Mouse (Mus musculus): ENCODE data around the gene Olfr1120. TPM values are rescaled to one million over a fixed set of nuclear protein-coding genes. Genes with fewer than 3 reads are reported as not detected.

Olfr1120 gene
- total and polyA plus RNA-seq, 3 experiments: not detected

DNA sequence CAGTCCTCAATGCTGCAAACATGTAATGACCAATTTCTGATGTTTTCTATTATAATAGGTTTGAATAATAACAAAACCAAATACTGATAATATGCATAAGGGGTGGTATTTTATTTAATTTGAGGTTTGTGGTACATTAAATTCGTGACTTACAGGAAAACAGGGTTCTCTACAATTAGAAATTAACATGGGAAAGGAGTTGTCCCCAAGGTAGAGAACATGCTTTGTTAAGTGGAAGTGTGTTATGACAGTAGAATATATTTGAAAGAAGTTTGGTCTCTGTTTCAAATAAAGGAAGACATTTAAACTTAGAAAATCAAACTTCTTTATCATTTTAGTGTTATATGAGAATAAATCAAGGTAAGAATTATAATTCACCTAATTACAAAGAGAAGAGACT lies 15.0 kb downstream of the Olfr1120 start, which contains the start of gene Olfr1121:
Gene Olfr1121 (plus strand): TSS at position 301 of the 400 bp plus-strand sequence.
- H3K4me2 ChIP-seq (ENCODE audit: insufficient read depth, low read depth, poor library complexity, severe bottlenecking): no peak within 1 kb of the TSS
- H3K4me3 ChIP-seq (replicated peaks in 1 of 3; ENCODE audit: low read depth in 2 of 3, low read length in 2 of 3, poor library complexity in 1 of 3): no peak within 1 kb of the TSS
- DNase-seq (ENCODE audit: extremely low read depth): no peak
- H3K79me2 ChIP-seq (replicated peaks; ENCODE audit: control insufficient read depth, extremely low read depth, insufficient read depth, poor library complexity, severe bottlenecking): no peaks in the 10 kb centered on the region
- H3K9ac ChIP-seq (ENCODE audit: insufficient read depth, low read depth): no peak within 1 kb of the TSS
- TF ChIP-seq POLR2A (IDR thresholded peaks at IDR 0.05; ENCODE audit: low read depth, low read length) (no peak), BHLHE40 (IDR thresholded peaks at IDR 0.05; ENCODE audit: low read depth, low read length) (no peak), JUND (conservative IDR thresholded peaks at IDR 0.05; ENCODE audit: low read depth, low read length) (no peak)
- dilution Hi-C loops (cut with MboI; ENCODE audit: extremely low pct_ligation_motif_present, extremely low pct_unique_long_range_greater_than_20kb, low sequenced_read_pairs) (no loop called here), in situ Hi-C loops (cut with MboI; ENCODE audit: low pct_ligation_motif_present, low pct_unique_long_range_greater_than_20kb, low sequenced_read_pairs) (no loop called here)
- H3K27me3 ChIP-seq (replicated peaks): no peaks in the 10 kb centered on the region
- no peaks in the 10 kb centered on the region for H3K36me3 ChIP-seq (replicated peaks in 1 of 2; ENCODE audit: control insufficient read depth in 1 of 2, insufficient read depth in 1 of 2, low read length in 1 of 2)
- H3K27ac ChIP-seq (ENCODE audit: insufficient read depth, low read depth): no peak within 1 kb of the TSS
- no peaks in the 10 kb centered on the region for H3K4me1 ChIP-seq (ENCODE audit: control insufficient read depth in 1 of 2, insufficient read depth in 2 of 2)
- H3K9me3 ChIP-seq (replicated peaks; ENCODE audit: low read length): peaks cover 9% of the 10 kb centered on the region

DNA sequence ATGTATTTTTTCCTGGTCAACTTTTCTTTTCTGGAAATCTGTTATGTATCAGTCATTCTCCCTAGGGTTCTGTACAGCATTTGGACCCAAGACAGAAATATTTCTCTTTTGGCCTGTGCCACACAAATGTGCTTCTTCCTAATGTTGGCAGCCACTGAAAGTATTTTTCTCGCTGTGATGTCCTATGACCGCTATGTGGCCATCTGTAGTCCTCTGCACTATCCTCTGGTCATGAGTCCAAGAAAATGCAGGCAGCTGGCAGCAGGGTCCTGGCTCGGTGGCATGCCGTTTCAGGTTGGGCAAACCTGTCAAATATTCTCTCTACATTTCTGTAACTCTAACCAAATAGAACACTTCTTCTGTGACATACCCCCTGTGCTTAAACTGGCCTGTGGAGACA lies 17.1 kb downstream of the Olfr1120 start:
- no peak overlapping the region for H3K4me2 ChIP-seq (ENCODE audit: insufficient read depth, low read depth, poor library complexity, severe bottlenecking)
- DNase-seq (ENCODE audit: extremely low read depth): no peak
- no peak overlapping the region for H3K27ac ChIP-seq (ENCODE audit: insufficient read depth, low read depth)
- no peaks in the 10 kb centered on the region for H3K36me3 ChIP-seq (replicated peaks in 1 of 2; ENCODE audit: control insufficient read depth in 1 of 2, insufficient read depth in 1 of 2, low read length in 1 of 2)
- H3K4me3 ChIP-seq (replicated peaks in 1 of 3; ENCODE audit: low read depth in 2 of 3, low read length in 2 of 3, poor library complexity in 1 of 3): no peak overlapping the region
- in situ Hi-C loops (cut with MboI; ENCODE audit: low pct_ligation_motif_present, low pct_unique_long_range_greater_than_20kb, low sequenced_read_pairs): no loop called here
- H3K9ac ChIP-seq (ENCODE audit: insufficient read depth, low read depth): no peak overlapping the region
- H3K9me3 ChIP-seq (replicated peaks; ENCODE audit: low read length): peaks cover 12% of the 10 kb centered on the region
- dilution Hi-C loops (cut with MboI; ENCODE audit: extremely low pct_ligation_motif_present, extremely low pct_unique_long_range_greater_than_20kb, low sequenced_read_pairs): no loop called here
- H3K4me1 ChIP-seq (ENCODE audit: control insufficient read depth in 1 of 2, insufficient read depth in 2 of 2): no peaks in the 10 kb centered on the region
- TF ChIP-seq MYC (IDR thresholded peaks at IDR 0.05; ENCODE audit: low read depth, low read length) (no peak), POLR2AphosphoS2 (IDR thresholded peaks at IDR 0.05; ENCODE audit: low read depth, low read length) (no peak), UBTF (IDR thresholded peaks at IDR 0.05; ENCODE audit: low read depth, low read length) (no peak), TCF12 (IDR thresholded peaks at IDR 0.05; ENCODE audit: low read depth, low read length) (no peak), E2F4 (IDR thresholded peaks at IDR 0.05; ENCODE audit: insufficient replicate concordance, low read depth, low read length) (no peak), JUND (conservative IDR thresholded peaks at IDR 0.05; ENCODE audit: low read depth, low read length) (no peak), ELF1 (IDR thresholded peaks at IDR 0.05; ENCODE audit: low read depth, low read length) (no peak), ZC3H11A (IDR thresholded peaks at IDR 0.05; ENCODE audit: low read depth, low read length) (no peak), ZKSCAN1 (IDR thresholded peaks at IDR 0.05; ENCODE audit: borderline replicate concordance, low read depth, low read length) (no peak), MAZ (IDR thresholded peaks at IDR 0.05; ENCODE audit: low read depth, low read length) (no peak), RAD21 (IDR thresholded peaks at IDR 0.05; ENCODE audit: low read depth, low read length) (no peak), HCFC1 (IDR thresholded peaks at IDR 0.05; ENCODE audit: low read depth, low read length) (no peak)
- H3K79me2 ChIP-seq (replicated peaks; ENCODE audit: control insufficient read depth, extremely low read depth, insufficient read depth, poor library complexity, severe bottlenecking): no peaks in the 10 kb centered on the region
- no peaks in the 10 kb centered on the region for H3K27me3 ChIP-seq (replicated peaks)

DNA sequence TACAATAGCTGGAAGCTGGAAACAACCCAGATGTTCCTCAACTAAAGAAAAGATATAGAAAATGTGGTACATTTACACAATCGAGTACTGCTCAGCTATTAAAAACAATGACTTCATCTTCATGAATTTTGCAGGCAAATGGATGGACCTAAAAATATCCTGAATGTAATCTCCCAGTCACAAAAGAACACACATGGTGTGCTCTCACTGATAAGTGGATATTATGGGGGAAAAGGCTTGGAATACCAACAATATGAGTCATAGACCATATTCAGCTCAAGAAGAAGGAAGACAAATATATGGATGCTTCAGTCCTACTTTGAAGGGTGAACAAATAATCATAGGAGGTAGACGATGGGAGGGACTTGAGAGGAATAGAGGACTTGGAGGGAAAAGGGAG lies 29.3 kb downstream of the Olfr1120 start:
- in situ Hi-C loops (cut with MboI; ENCODE audit: low pct_ligation_motif_present, low pct_unique_long_range_greater_than_20kb, low sequenced_read_pairs): no loop called here
- H3K36me3 ChIP-seq (replicated peaks in 1 of 2; ENCODE audit: control insufficient read depth in 1 of 2, insufficient read depth in 1 of 2, low read length in 1 of 2): no peaks in the 10 kb centered on the region

More for the DNA sequence above, 29.3 kb downstream of the Olfr1120 start:
- DNase-seq (ENCODE audit: extremely low read depth): no peak
- Histone ChIP-seq H3K4me2 (ENCODE audit: insufficient read depth, low read depth, poor library complexity, severe bottlenecking) (no peak overlapping the region), H3K27ac (ENCODE audit: insufficient read depth, low read depth) (no peak overlapping the region), H3K4me3 (replicated peaks in 1 of 3; ENCODE audit: low read depth in 2 of 3, low read length in 2 of 3, poor library complexity in 1 of 3) (no peak overlapping the region), H3K9ac (ENCODE audit: insufficient read depth, low read depth) (no peak overlapping the region), H3K79me2 (replicated peaks; ENCODE audit: control insufficient read depth, extremely low read depth, insufficient read depth, poor library complexity, severe bottlenecking) (no peaks in the 10 kb centered on the region), H3K4me1 (ENCODE audit: control insufficient read depth in 1 of 2, insufficient read depth in 2 of 2) (no peaks in the 10 kb centered on the region), H3K27me3 (replicated peaks) (no peaks in the 10 kb centered on the region), H3K9me3 (replicated peaks; ENCODE audit: low read length) (peaks cover 16% of the 10 kb centered on the region)
- dilution Hi-C loops (cut with MboI; ENCODE audit: extremely low pct_ligation_motif_present, extremely low pct_unique_long_range_greater_than_20kb, low sequenced_read_pairs): no loop called here
- TF ChIP-seq ZNF384 (IDR thresholded peaks at IDR 0.05; ENCODE audit: low read depth, low read length) (no peak), NELFE (IDR thresholded peaks at IDR 0.05; ENCODE audit: low read depth, low read length) (no peak), CHD2 (IDR thresholded peaks at IDR 0.05; ENCODE audit: low read length) (no peak), TBP (conservative IDR thresholded peaks at IDR 0.05; ENCODE audit: low read depth, low read length) (no peak), EP300 (IDR thresholded peaks at IDR 0.05; ENCODE audit: low read length) (no peak), PAX5 (IDR thresholded peaks at IDR 0.05; ENCODE audit: low read length) (no peak), MAX (IDR thresholded peaks at IDR 0.05; ENCODE audit: low read length) (no peak), MXI1 (IDR thresholded peaks at IDR 0.05; ENCODE audit: low read depth, low read length) (no peak), ETS1 (conservative IDR thresholded peaks at IDR 0.05; ENCODE audit: low read depth, low read length) (no peak), RAD21 (IDR thresholded peaks at IDR 0.05; ENCODE audit: low read depth, low read length) (no peak), USF2 (conservative IDR thresholded peaks at IDR 0.05; ENCODE audit: low read depth, low read length) (no peak), ZC3H11A (IDR thresholded peaks at IDR 0.05; ENCODE audit: low read depth, low read length) (no peak)
